Mouse (Mus musculus) embryonic facial prominence, embryonic 10.5 days (tissue): ENCODE measurements at regions not wholly inside any gene's neighbourhood (a gene's known extent, or its start where the extent isn't known, plus 50 kb on each side); places are given as distances from the start of the nearest gene placed in this dataset.
A peak's percentile ranks its signal among the peaks of the same experiment; 100 is the strongest.

ENCODE experiments used
- DNase-seq: peaks from one replicate; pipeline ENCODE4 v3.0.0-alpha.2; 2017; ENCODE audit warnings: low spot score
- H3K27ac ChIP-seq: fragments of 300-500 bp; sonication (generic); replicated peaks from 2 replicates; pipeline ENCODE4 v1.5.1; 2016; ENCODE audit warnings: mild to moderate bottlenecking
- H3K27me3 ChIP-seq: fragments of 300-500 bp; sonication (generic); replicated peaks from 2 replicates; pipeline ENCODE4 v1.6.1; 2016; ENCODE audit warnings: low read depth, mild to moderate bottlenecking; ENCODE audit not compliant: poor library complexity, severe bottlenecking
- H3K36me3 ChIP-seq: fragments of 300-500 bp; sonication (generic); replicated peaks from 2 replicates; pipeline ENCODE4 v1.6.1; 2016; ENCODE audit warnings: mild to moderate bottlenecking, moderate library complexity
- H3K4me1 ChIP-seq: fragments of 300-500 bp; sonication (generic); 2 replicates; pipeline ENCODE4 v1.6.1; 2016
- H3K4me3 ChIP-seq: fragments of 300-500 bp; sonication (generic); 2 replicates; pipeline ENCODE4 v1.5.1; 2016; ENCODE audit warnings: mild to moderate bottlenecking, moderate library complexity
- H3K9me3 ChIP-seq: fragments of 300-500 bp; sonication (generic); 2 replicates; pipeline ENCODE4 v1.6.1; 2016; ENCODE audit warnings: mild to moderate bottlenecking
- WGBS: fragments of 180-500 bp; shearing (Covaris S2); methylation state at CpG from one replicate; pipeline ENCODE4 v1.1.7; 2016; 5-methylcytosine and 5-hydroxymethylcytosine counted together

GRCm38 (mm10) chr11:114229196-114229595, 162.3 kb upstream of the Sdk2 start:
- 81% methylated on average over 6 of the region's 6 CpGs for WGBS
- peaks cover 10% of the 10 kb centered on the region; the same call in 1 of the 2 replicates for H3K27me3 ChIP-seq
- H3K9me3 ChIP-seq = no peaks in the 10 kb centered on the region
- H3K4me3 ChIP-seq = no peak overlapping the region
- DNase-seq = no peak
- peaks cover 10% of the 10 kb centered on the region; the same call in 1 of the 2 replicates for H3K4me1 ChIP-seq
- H3K27ac ChIP-seq = no peak overlapping the region
- H3K36me3 ChIP-seq = no peaks in the 10 kb centered on the region

GRCm38 (mm10) chr11:114226553-114226952, 159.7 kb upstream of the Sdk2 start:
- no peak overlapping the region for H3K27ac ChIP-seq
- H3K27me3 ChIP-seq = no peaks in the 10 kb centered on the region; the same call in 1 of the 2 replicates
- no peak for DNase-seq
- H3K9me3 ChIP-seq = peaks cover 5% of the 10 kb centered on the region; the same call in 1 of the 2 replicates
- no peak overlapping the region for H3K4me3 ChIP-seq
- no peaks in the 10 kb centered on the region for H3K36me3 ChIP-seq
- H3K4me1 ChIP-seq = peaks cover 7% of the 10 kb centered on the region; the same call in 1 of the 2 replicates
- WGBS = 92% methylated on average over 13 of the region's 13 CpGs

DNA sequence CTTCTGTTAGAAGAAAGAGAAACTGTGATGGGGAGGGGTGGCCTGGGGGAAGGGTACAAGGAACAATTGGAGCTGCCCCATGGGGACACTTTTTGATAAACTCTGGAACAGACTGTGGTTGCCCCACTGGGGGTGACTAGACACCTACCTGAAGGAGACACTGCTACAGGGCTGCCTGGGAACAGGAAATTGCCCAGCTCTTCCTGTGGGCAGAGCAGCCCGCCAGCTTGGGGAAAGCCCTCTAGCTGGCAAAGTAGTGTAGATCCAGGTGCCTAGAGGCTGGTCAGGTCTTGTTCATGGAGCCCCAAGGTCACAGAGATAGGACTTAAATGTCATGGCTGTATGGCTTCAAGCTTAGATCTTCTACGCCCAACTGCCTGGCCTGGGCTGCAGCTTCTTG, 157.9 kb upstream of the Sdk2 start:
- Histone ChIP-seq H3K27ac (no peak overlapping the region), H3K4me1 (no peaks in the 10 kb centered on the region), H3K36me3 (no peaks in the 10 kb centered on the region), H3K4me3 (no peak overlapping the region), H3K27me3 (peaks cover under 1% of the 10 kb centered on the region), H3K9me3 (peaks cover 5% of the 10 kb centered on the region; the same call in 1 of the 2 replicates)
- WGBS = 89% methylated on average over 2 of the region's 2 CpGs
- DNase-seq = no peak

DNA sequence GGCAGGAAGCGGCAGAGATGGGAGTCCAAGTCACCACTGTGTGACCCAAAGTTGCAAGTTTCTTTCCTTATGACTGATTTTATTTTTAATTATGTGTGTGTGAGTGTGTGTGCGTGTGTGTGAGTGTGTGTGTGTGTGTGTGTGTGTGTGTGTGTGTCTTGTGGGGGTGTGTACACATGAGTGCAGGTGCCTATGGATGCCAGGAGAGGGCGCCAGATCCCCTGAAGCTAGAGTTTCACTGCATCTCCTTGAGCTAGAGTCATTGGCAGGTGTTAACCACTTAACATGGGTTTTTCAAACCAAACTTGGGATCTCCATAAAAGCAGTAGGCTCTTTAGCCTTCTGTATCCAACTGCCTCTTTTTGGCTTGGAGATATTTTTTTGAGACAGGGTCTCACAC, 156.2 kb upstream of the Sdk2 start:
- peaks cover 5% of the 10 kb centered on the region; the same call in 1 of the 2 replicates for H3K9me3 ChIP-seq
- H3K4me3 ChIP-seq = no peak overlapping the region
- no peak overlapping the region for H3K27ac ChIP-seq
- H3K27me3 ChIP-seq = peaks cover 17% of the 10 kb centered on the region
- no peaks in the 10 kb centered on the region for H3K36me3 ChIP-seq
- H3K4me1 ChIP-seq = peaks cover 7% of the 10 kb centered on the region
- DNase-seq = no peak
- 82% methylated on average over 3 of the region's 3 CpGs for WGBS

DNA sequence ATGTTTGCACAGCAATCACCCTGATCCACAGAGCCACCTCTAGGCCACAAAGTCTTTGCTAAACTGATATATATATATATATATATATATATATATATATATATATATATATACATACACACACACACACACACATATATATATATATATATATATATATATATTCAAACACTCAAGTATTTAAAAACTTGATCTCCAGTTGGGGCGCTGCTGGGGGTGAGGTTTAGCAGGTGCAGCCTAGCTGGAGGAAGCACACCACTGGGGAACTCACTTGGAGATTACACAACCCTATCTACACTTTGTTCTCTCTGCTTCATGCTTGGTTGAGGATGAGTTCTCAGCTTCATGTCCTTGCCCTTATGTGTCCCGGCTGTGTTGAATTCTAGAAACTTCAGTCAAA, 153.6 kb upstream of the Sdk2 start:
- Histone ChIP-seq H3K27ac (no peak overlapping the region), H3K4me3 (no peak overlapping the region), H3K9me3 (peaks cover 5% of the 10 kb centered on the region; the same call in 1 of the 2 replicates), H3K4me1 (peaks cover 28% of the 10 kb centered on the region), H3K27me3 (peaks cover 43% of the 10 kb centered on the region), H3K36me3 (no peaks in the 10 kb centered on the region)
- 93% methylated on average over 2 of the region's 2 CpGs for WGBS
- DNase-seq = no peak

DNA sequence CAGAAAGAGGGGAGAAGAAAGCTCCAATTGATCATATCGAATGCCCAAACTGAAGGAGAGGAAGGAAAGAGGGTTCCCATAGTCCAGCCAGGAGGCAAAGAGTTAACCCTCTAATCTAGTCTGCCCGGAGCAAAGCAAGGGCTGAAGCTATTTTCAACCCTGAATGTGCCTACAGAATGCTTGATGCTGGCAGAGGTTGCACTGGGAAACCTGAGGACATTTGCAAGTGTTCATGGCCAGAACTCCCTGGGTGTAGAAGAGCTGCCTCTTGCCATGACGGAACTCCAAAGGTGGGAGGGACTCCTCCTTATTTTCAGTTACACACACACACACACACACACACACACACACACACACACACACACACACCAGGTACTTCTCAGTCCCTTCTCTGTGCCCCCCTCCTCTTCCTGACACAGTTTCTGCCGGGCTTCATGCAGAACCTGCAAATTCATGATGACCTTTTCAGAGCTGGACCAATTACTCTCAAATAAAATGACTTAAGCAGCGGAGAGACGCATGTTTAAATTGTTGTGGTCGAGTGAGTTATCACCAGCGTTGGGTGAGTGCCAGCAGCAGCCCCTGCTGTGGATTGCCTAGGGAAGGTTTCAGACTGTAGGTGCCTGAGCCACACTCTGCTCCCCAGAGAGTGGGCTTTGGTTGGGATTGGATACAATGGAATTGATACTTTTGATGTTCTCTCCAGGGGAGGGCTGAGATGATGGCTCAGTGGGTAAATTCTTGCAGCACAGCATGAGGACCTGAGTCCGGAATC, 152.1 kb upstream of the Sdk2 start:
- WGBS = 44% methylated on average over 9 of the region's 9 CpGs
- no peak for DNase-seq

DNA sequence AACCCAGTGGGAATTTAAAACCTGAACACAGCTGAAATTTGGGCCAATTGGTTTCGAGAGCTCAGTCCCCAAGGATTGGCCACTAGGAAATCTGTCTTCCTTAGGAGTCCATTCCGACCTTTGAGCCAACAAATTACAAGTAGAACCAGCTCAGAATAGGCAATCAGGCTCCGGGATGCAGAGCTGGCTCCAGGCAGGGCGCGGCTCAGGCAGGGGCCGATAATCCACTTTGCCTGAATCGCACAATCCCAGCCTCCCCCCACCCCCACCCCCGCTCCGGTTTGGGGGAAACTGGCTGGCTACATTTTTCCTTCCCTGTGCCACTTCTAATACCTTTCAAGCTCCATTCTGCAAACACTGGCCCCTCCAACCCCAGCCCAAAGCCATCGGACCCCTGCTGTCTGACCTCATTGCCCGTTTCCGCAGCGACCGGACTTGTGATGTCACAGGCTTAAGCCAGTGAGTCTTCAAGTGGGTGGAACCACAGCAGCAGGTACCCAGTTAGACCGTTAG, 150.5 kb upstream of the Sdk2 start:
- DNase-seq = peak; percentile 54
- Histone ChIP-seq H3K27ac (peak overlapping the region; percentile 31; the same call in 1 of the 2 replicates), H3K4me1 (peaks cover 36% of the 10 kb centered on the region), H3K36me3 (no peaks in the 10 kb centered on the region), H3K27me3 (peaks cover 45% of the 10 kb centered on the region), H3K4me3 (peak overlapping the region; percentile 51), H3K9me3 (no peaks in the 10 kb centered on the region)
- WGBS = 1% methylated on average over 15 of the region's 15 CpGs

More for the DNA sequence above, 152.1 kb upstream of the Sdk2 start:
- H3K9me3 ChIP-seq = peaks cover 5% of the 10 kb centered on the region; the same call in 1 of the 2 replicates
- H3K36me3 ChIP-seq = no peaks in the 10 kb centered on the region
- peaks cover 45% of the 10 kb centered on the region for H3K27me3 ChIP-seq
- H3K4me3 ChIP-seq = no peak overlapping the region
- peaks cover 32% of the 10 kb centered on the region for H3K4me1 ChIP-seq
- H3K27ac ChIP-seq = no peak overlapping the region

- 11% methylated on average over 7 of the region's 7 CpGs for WGBS
- no peaks in the 10 kb centered on the region for H3K36me3 ChIP-seq
- H3K27ac ChIP-seq = no peak overlapping the region
- peak overlapping the region; percentile 51; the same call in 1 of the 2 replicates for H3K4me3 ChIP-seq
- H3K27me3 ChIP-seq = peaks cover 45% of the 10 kb centered on the region
- peaks cover 36% of the 10 kb centered on the region for H3K4me1 ChIP-seq
- no peak for DNase-seq
- H3K9me3 ChIP-seq = no peaks in the 10 kb centered on the region
These were observed 149.6 kb upstream of the Sdk2 start for GRCm38 (mm10) chr11:114216493-114216892.

DNA sequence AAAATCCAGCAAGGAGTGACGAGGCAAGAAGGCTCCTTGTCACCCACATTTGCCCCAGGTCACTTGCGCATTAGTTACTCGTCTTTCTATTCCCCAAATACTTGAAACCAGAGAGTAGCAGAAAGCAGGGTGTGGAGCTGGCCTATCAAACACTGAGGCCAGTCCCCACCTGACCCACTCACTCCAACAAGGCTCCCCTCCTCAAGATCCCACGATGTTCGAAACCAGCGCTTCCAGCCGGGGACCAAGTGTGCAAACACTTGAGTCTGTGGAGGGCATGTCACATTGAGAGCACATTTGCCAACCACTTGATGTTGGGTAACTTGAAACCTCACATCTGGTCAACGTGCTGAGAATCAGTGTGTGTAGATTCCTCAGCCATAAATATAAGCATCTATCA, 148.4 kb upstream of the Sdk2 start:
- WGBS = 67% methylated on average over 8 of the region's 8 CpGs
- no peak overlapping the region for H3K27ac ChIP-seq
- no peak for DNase-seq
- peaks cover 45% of the 10 kb centered on the region for H3K27me3 ChIP-seq
- H3K4me1 ChIP-seq = peaks cover 36% of the 10 kb centered on the region
- no peaks in the 10 kb centered on the region for H3K9me3 ChIP-seq
- no peaks in the 10 kb centered on the region for H3K36me3 ChIP-seq
- no peak overlapping the region for H3K4me3 ChIP-seq

GRCm38 (mm10) chr11:114212136-114212535, 145.3 kb upstream of the Sdk2 start:
- H3K4me3 ChIP-seq = no peak overlapping the region
- peaks cover 28% of the 10 kb centered on the region for H3K4me1 ChIP-seq
- WGBS = 66% methylated on average over 2 of the region's 2 CpGs
- DNase-seq = no peak
- no peaks in the 10 kb centered on the region for H3K36me3 ChIP-seq
- no peak overlapping the region for H3K27ac ChIP-seq
- H3K27me3 ChIP-seq = peaks cover 19% of the 10 kb centered on the region
- no peaks in the 10 kb centered on the region for H3K9me3 ChIP-seq

DNA sequence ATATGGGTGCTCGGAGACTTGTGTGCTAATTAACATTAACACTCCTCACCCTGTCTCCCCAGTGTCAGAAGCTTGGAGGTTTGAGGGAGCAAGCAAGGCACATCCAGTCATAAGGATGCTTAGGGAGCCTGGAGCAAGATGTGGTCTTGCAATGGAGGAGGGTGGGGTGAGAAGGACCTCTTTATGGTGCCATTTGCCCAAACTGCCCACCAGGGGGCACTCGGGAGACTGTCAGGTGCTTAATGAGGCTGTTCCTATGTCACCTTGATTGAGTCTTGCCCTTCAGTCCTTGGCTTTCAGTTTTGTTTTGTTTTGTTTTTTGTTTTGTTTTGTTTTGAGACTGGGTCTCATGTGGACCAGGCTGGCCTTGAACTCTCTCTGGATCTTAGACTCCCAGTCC, 138.3 kb upstream of the Sdk2 start:
- Histone ChIP-seq H3K27ac (no peak overlapping the region), H3K9me3 (no peaks in the 10 kb centered on the region), H3K36me3 (no peaks in the 10 kb centered on the region), H3K27me3 (no peaks in the 10 kb centered on the region), H3K4me3 (no peak overlapping the region), H3K4me1 (peaks cover 11% of the 10 kb centered on the region)
- peak; percentile 70 for DNase-seq
- 49% methylated on average over 2 of the region's 2 CpGs for WGBS

DNA sequence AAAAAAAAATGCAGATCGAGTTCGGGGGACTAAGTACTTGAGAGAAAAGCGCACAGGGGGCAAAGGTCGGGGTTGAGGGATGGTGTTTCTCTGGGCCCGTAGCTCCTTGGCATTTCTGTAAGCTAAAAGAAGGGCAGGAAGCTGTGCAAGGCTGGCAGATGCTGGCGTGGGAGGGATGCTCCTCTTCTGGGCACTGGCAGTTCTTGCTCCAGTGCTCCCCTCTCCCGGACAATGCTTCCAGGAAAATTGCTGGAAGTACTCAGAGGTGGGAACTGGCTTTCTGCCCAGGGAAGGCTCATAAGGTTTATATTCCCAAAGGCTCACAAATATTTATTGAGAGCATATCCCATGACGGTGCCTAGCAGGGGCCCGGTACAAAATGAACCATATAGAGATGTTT, 136.6 kb upstream of the Sdk2 start:
- Histone ChIP-seq H3K27ac (no peak overlapping the region), H3K4me3 (no peak overlapping the region), H3K27me3 (no peaks in the 10 kb centered on the region), H3K4me1 (peaks cover 13% of the 10 kb centered on the region), H3K36me3 (no peaks in the 10 kb centered on the region), H3K9me3 (no peaks in the 10 kb centered on the region)
- DNase-seq = no peak
- WGBS = 72% methylated on average over 9 of the region's 9 CpGs

DNA sequence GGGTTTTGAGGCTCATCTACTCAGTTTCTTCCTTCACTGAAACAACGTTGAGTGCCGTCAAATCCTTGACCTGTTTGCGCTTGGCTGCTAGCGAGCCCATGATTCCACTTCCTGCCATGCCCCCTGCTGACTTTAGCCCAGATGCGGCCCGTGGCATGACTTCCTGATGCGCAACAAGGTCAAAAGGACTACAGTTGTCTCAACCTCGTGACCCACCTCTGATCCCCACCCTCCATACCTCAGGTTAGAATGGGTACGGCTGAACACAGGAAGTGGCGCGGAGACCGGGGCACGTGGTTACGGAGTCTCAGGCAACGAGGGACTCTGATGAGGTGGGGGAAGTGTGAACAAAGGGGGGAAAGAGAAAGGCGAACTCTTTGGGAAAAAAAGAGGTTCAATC, 135.6 kb upstream of the Sdk2 start:
- DNase-seq = no peak
- Histone ChIP-seq H3K9me3 (no peaks in the 10 kb centered on the region), H3K27ac (no peak overlapping the region), H3K27me3 (no peaks in the 10 kb centered on the region), H3K36me3 (no peaks in the 10 kb centered on the region), H3K4me1 (peaks cover 18% of the 10 kb centered on the region), H3K4me3 (no peak overlapping the region)
- WGBS = 84% methylated on average over 16 of the region's 16 CpGs
